In genomic region chr8:70544200-70544687, GRCm38 (mm10) we compare ENCODE assay signal across 9 mouse cellular contexts. TPM values are rescaled to one million over a fixed set of nuclear protein-coding genes. Genes with fewer than 3 reads are reported as not detected.
DNase-seq lines count a peak whose midpoint lies in the region; ATAC-seq and TF ChIP-seq lines count a peak whose summit lies in the region.
"Had no signal": no experiment of that assay in that cellular context is flagged by ENCODE, and none has a peak within 500 bp of the region (broad histone marks: within the 10 kb centered on the region; RNA-seq: fewer than 3 reads in every experiment).

No protein-coding gene starts in this region.

- peak; percentile 57 for TF ChIP-seq CTCF in left cerebral cortex, adult 2 months (IDR thresholded peaks at IDR 0.05)

- no peak overlapping the region for H3K9ac ChIP-seq in heart, embryonic 13.5 days
- H3K9ac ChIP-seq in liver, embryonic 16.5 days (ENCODE audit: low read depth, low read length): no peak overlapping the region
- no peak overlapping the region for H3K9ac ChIP-seq in midbrain, embryonic 15.5 days

- DNase-seq in left cerebral cortex, adult 2 months (ENCODE audit: extremely low spot score in 1 of 2, low spot score in 2 of 2): no peak
- no peak for DNase-seq in left cerebral cortex, adult 18-20 months (ENCODE audit: low spot score in 2 of 2)
- DNase-seq in NIH3T3 (ENCODE audit: low read depth): peak; percentile 54
- DNase-seq in thymus, postnatal 4 days: peak; percentile 69
- DNase-seq in c-Kit-positive CD71-positive TER-119-positive erythroid progenitor cells, embryonic 14.5 days (ENCODE audit: low spot score): no peak

- H3K27me3 ChIP-seq in heart, embryonic 13.5 days (replicated peaks): no peaks in the 10 kb centered on the region
- H3K27me3 ChIP-seq in liver, embryonic 16.5 days (ENCODE audit: control insufficient read depth, insufficient read depth, low read depth, low read length): no peaks in the 10 kb centered on the region
- no peaks in the 10 kb centered on the region for H3K27me3 ChIP-seq in midbrain, embryonic 15.5 days (replicated peaks)

- no peak overlapping the region for H3K27ac ChIP-seq in left cerebral cortex, adult 2 months
- peak overlapping the region; percentile 53 for H3K27ac ChIP-seq in heart, embryonic 13.5 days (replicated peaks)
- peak overlapping the region; percentile 88 for H3K27ac ChIP-seq in liver, embryonic 16.5 days (ENCODE audit: low read length)
- no peak overlapping the region for H3K27ac ChIP-seq in midbrain, embryonic 15.5 days

- H3K4me3 ChIP-seq in left cerebral cortex, adult 2 months: no peak overlapping the region
- H3K4me3 ChIP-seq in heart, embryonic 13.5 days: no peak overlapping the region
- H3K4me3 ChIP-seq in liver, embryonic 16.5 days (ENCODE audit: low read depth, low read length): no peak overlapping the region
- no peak overlapping the region for H3K4me3 ChIP-seq in midbrain, embryonic 15.5 days
- H3K4me3 ChIP-seq: myocyte had no signal

- intact Hi-C loops in left cerebral cortex, adult 2 months (cut with DNase I): no loop called here

- H3K36me3 ChIP-seq in heart, embryonic 13.5 days: 0 out of 2 replicates have a peak, but pooled peaks cover 3% of the 10 kb centered on the region
- no peaks in the 10 kb centered on the region for H3K36me3 ChIP-seq in liver, embryonic 16.5 days (ENCODE audit: control insufficient read depth, insufficient read depth)
- no peaks in the 10 kb centered on the region for H3K36me3 ChIP-seq in midbrain, embryonic 15.5 days (replicated peaks)

- no peaks in the 10 kb centered on the region for H3K9me3 ChIP-seq in heart, embryonic 13.5 days
- no peaks in the 10 kb centered on the region for H3K9me3 ChIP-seq in liver, embryonic 16.5 days (replicated peaks; ENCODE audit: control insufficient read depth, low read length)
- no peaks in the 10 kb centered on the region for H3K9me3 ChIP-seq in midbrain, embryonic 15.5 days

- ATAC-seq in heart, embryonic 13.5 days (ENCODE audit: extremely low read depth, insufficient number of reproducible peaks, low FRiP score, low TSS enrichment): no peak
- peak; percentile 38 for ATAC-seq in liver, embryonic 16.5 days (ENCODE audit: low read depth)
- ATAC-seq in midbrain, embryonic 15.5 days (replicated peaks): no peak

- no peak overlapping the region for H3K4me2 ChIP-seq in heart, embryonic 13.5 days
- H3K4me2 ChIP-seq in liver, embryonic 16.5 days (ENCODE audit: low read depth, low read length): peak overlapping the region; percentile 22
- H3K4me2 ChIP-seq in midbrain, embryonic 15.5 days: no peak overlapping the region

- H3K4me1 ChIP-seq in heart, embryonic 13.5 days: peaks cover 59% of the 10 kb centered on the region
- peaks cover 70% of the 10 kb centered on the region for H3K4me1 ChIP-seq in liver, embryonic 16.5 days (ENCODE audit: control insufficient read depth, low read depth, low read length)
- H3K4me1 ChIP-seq in midbrain, embryonic 15.5 days: peaks cover 41% of the 10 kb centered on the region

- 62% methylated on average over 6 of the region's 6 CpGs for WGBS in heart, embryonic 13.5 days
- 48% methylated on average over 6 of the region's 6 CpGs for WGBS in liver, embryonic 16.5 days (ENCODE audit: insufficient replicate concordance)
- WGBS in midbrain, embryonic 15.5 days: 67% methylated on average over 6 of the region's 6 CpGs

RNA-seq across cellular contexts. Expression of gene Ell, which starts 5.0 kb away (rescaled TPM):
- 10 to 100 TPM; 18.6 to 20.8 TPM for total RNA-seq in left cerebral cortex, adult 2 months (2021)
- total RNA-seq in left cerebral cortex, adult 18-20 months (2021): 10 to 100 TPM; 19.0 to 21.6 TPM
- 11.6 and 12.5 TPM in 2 replicates for polyA plus RNA-seq in heart, embryonic 13.5 days (2015; fragmentation: Nextera tagmentation; extraction: Ambion mirVana)
- 12.9 and 16.8 TPM in 2 replicates for polyA plus RNA-seq in liver, embryonic 16.5 days (2015; fragmentation: Nextera tagmentation; extraction: Ambion mirVana)
- 18.6 and 19.9 TPM in 2 replicates for polyA plus RNA-seq in midbrain, embryonic 15.5 days (2015; fragmentation: Nextera tagmentation; extraction: Ambion mirVana)

RNA-seq across cellular contexts. Expression of gene Kxd1, which starts 16.5 kb away (rescaled TPM):
- 10 to 100 TPM; 39.8 to 44.4 TPM for total RNA-seq in left cerebral cortex, adult 2 months (2021)
- 10 to 100 TPM; 44.8 to 46.4 TPM for total RNA-seq in left cerebral cortex, adult 18-20 months (2021)
- 65.8 and 71.2 TPM in 2 replicates for polyA plus RNA-seq in heart, embryonic 13.5 days (2015; fragmentation: Nextera tagmentation; extraction: Ambion mirVana)
- polyA plus RNA-seq in liver, embryonic 16.5 days (2015; fragmentation: Nextera tagmentation; extraction: Ambion mirVana): 27.6 and 29.0 TPM in 2 replicates
- 46.4 and 51.7 TPM in 2 replicates for polyA plus RNA-seq in midbrain, embryonic 15.5 days (2015; fragmentation: Nextera tagmentation; extraction: Ambion mirVana)

RNA-seq across cellular contexts. Expression of gene Fkbp8, which starts 16.7 kb away (rescaled TPM):
- 100 to 1,000 TPM; 392 to 410 TPM for total RNA-seq in left cerebral cortex, adult 2 months (2021)
- total RNA-seq in left cerebral cortex, adult 18-20 months (2021): 100 to 1,000 TPM; 407 to 421 TPM
- polyA plus RNA-seq in heart, embryonic 13.5 days (2015; fragmentation: Nextera tagmentation; extraction: Ambion mirVana): 240 and 251 TPM in 2 replicates
- 155 and 158 TPM in 2 replicates for polyA plus RNA-seq in liver, embryonic 16.5 days (2015; fragmentation: Nextera tagmentation; extraction: Ambion mirVana)
- polyA plus RNA-seq in midbrain, embryonic 15.5 days (2015; fragmentation: Nextera tagmentation; extraction: Ambion mirVana): 450 and 462 TPM in 2 replicates

RNA-seq across cellular contexts. Expression of gene Uba52, which starts 33.6 kb away (rescaled TPM):
- 100 to 1,000 TPM; 788 to 861 TPM for total RNA-seq in left cerebral cortex, adult 2 months (2021)
- total RNA-seq in left cerebral cortex, adult 18-20 months (2021): 100 to 1,000 TPM; 924 to 953 TPM
- polyA plus RNA-seq in heart, embryonic 13.5 days (2015; fragmentation: Nextera tagmentation; extraction: Ambion mirVana): 842 and 891 TPM in 2 replicates
- 490 and 558 TPM in 2 replicates for polyA plus RNA-seq in liver, embryonic 16.5 days (2015; fragmentation: Nextera tagmentation; extraction: Ambion mirVana)
- polyA plus RNA-seq in midbrain, embryonic 15.5 days (2015; fragmentation: Nextera tagmentation; extraction: Ambion mirVana): 587 and 620 TPM in 2 replicates

RNA-seq across cellular contexts. Expression of gene Rex1bd, which starts 37.7 kb away (rescaled TPM):
- total RNA-seq in left cerebral cortex, adult 2 months (2021): 100 to 1,000 TPM; 108 to 110 TPM
- 100 to 1,000 TPM; 118 to 122 TPM for total RNA-seq in left cerebral cortex, adult 18-20 months (2021)
- polyA plus RNA-seq in heart, embryonic 13.5 days (2015; fragmentation: Nextera tagmentation; extraction: Ambion mirVana): 116 and 125 TPM in 2 replicates
- 53.7 and 55.6 TPM in 2 replicates for polyA plus RNA-seq in liver, embryonic 16.5 days (2015; fragmentation: Nextera tagmentation; extraction: Ambion mirVana)
- 164 and 169 TPM in 2 replicates for polyA plus RNA-seq in midbrain, embryonic 15.5 days (2015; fragmentation: Nextera tagmentation; extraction: Ambion mirVana)

Comparison
In these comparisons a context has a peak if more than half of its experiments do, and no peak if none do; other contexts are left out.
1. DNase-seq: peak in NIH3T3 (single experiment) and thymus, postnatal 4 days (single experiment); none in left cerebral cortex, adult 2 months (0 of 2), left cerebral cortex, adult 18-20 months (0 of 2) and c-Kit-positive CD71-positive TER-119-positive erythroid progenitor cells, embryonic 14.5 days (single experiment).
2. H3K27ac ChIP-seq: peak in heart, embryonic 13.5 days (single experiment) and liver, embryonic 16.5 days (single experiment); none in left cerebral cortex, adult 2 months (single experiment) and midbrain, embryonic 15.5 days (single experiment).